Mouse (Mus musculus): ENCODE measurements at regions not wholly inside any gene's neighbourhood (a gene's known extent, or its start where the extent isn't known, plus 50 kb on each side); places are given as distances from the start of the nearest gene placed in this dataset.

- no peak overlapping the region for H3K9ac ChIP-seq
- no peaks in the 10 kb centered on the region for H3K27me3 ChIP-seq (replicated peaks)
- no peak for ATAC-seq (ENCODE audit: low FRiP score, low read depth)
- no peak overlapping the region for H3K4me2 ChIP-seq (replicated peaks)
- no peaks in the 10 kb centered on the region for H3K9me3 ChIP-seq
- 70% methylated on average over 3 of the region's 3 CpGs for WGBS
- no peak overlapping the region for H3K4me3 ChIP-seq
- no peaks in the 10 kb centered on the region for H3K4me1 ChIP-seq
- H3K27ac ChIP-seq, result no peak overlapping the region
- no peaks in the 10 kb centered on the region for H3K36me3 ChIP-seq
Observed at GRCm38 (mm10) chr1:80131354-80131753, 86.9 kb downstream of the Fam124b start.

GRCm38 (mm10) chr1:80123966-80124365 is 94.3 kb downstream of the Fam124b start:
- 87% methylated on average over 2 of the region's 2 CpGs for WGBS
- no peaks in the 10 kb centered on the region for H3K27me3 ChIP-seq (replicated peaks)
- no peak overlapping the region for H3K27ac ChIP-seq
- no peak overlapping the region for H3K4me2 ChIP-seq (replicated peaks)
- no peak for ATAC-seq (ENCODE audit: low FRiP score, low read depth)
- H3K36me3 ChIP-seq, result no peaks in the 10 kb centered on the region
- H3K9ac ChIP-seq, result no peak overlapping the region
- H3K4me3 ChIP-seq, result no peak overlapping the region
- no peaks in the 10 kb centered on the region for H3K4me1 ChIP-seq
- H3K9me3 ChIP-seq, result no peaks in the 10 kb centered on the region

GRCm38 (mm10) chr1:80115913-80116312 is 102.4 kb downstream of the Fam124b start:
- Histone ChIP-seq H3K27me3 (replicated peaks) (no peaks in the 10 kb centered on the region), H3K4me2 (replicated peaks) (no peak overlapping the region), H3K4me3 (no peak overlapping the region), H3K9me3 (no peaks in the 10 kb centered on the region), H3K36me3 (no peaks in the 10 kb centered on the region), H3K27ac (no peak overlapping the region), H3K9ac (no peak overlapping the region), H3K4me1 (no peaks in the 10 kb centered on the region)
- WGBS, result 51% methylated on average over 2 of the region's 2 CpGs
- ATAC-seq (ENCODE audit: low FRiP score, low read depth), result no peak

GRCm38 (mm10) chr1:80107747-80108476 is 110.4 kb downstream of the Fam124b start:
- no peak overlapping the region for H3K4me2 ChIP-seq (replicated peaks)
- H3K4me3 ChIP-seq, result no peak overlapping the region
- H3K36me3 ChIP-seq, result no peaks in the 10 kb centered on the region
- ATAC-seq (ENCODE audit: low FRiP score, low read depth), result no peak
- H3K4me1 ChIP-seq, result no peaks in the 10 kb centered on the region
- no peak overlapping the region for H3K9ac ChIP-seq
- WGBS, result 85% methylated on average over 2 of the region's 2 CpGs
- H3K9me3 ChIP-seq, result no peaks in the 10 kb centered on the region
- no peak overlapping the region for H3K27ac ChIP-seq
- H3K27me3 ChIP-seq (replicated peaks), result no peaks in the 10 kb centered on the region

GRCm38 (mm10) chr1:80106269-80106668 is 112.0 kb downstream of the Fam124b start:
- Histone ChIP-seq H3K27ac (no peak overlapping the region), H3K4me1 (no peaks in the 10 kb centered on the region), H3K4me2 (replicated peaks) (no peak overlapping the region), H3K27me3 (replicated peaks) (no peaks in the 10 kb centered on the region), H3K9me3 (no peaks in the 10 kb centered on the region), H3K9ac (no peak overlapping the region), H3K4me3 (no peak overlapping the region), H3K36me3 (no peaks in the 10 kb centered on the region)
- WGBS, result 82% methylated on average over 2 of the region's 2 CpGs
- ATAC-seq (ENCODE audit: low FRiP score, low read depth), result no peak

- 92% methylated on average over 1 of the region's 1 CpGs for WGBS
Observed at GRCm38 (mm10) chr1:80098266-80098665, 120.0 kb downstream of the Fam124b start.

GRCm38 (mm10) chr1:80091800-80092199 is 126.5 kb downstream of the Fam124b start:
- no peaks in the 10 kb centered on the region for H3K27me3 ChIP-seq (replicated peaks)
- no peak for ATAC-seq (ENCODE audit: low FRiP score, low read depth)
- no peaks in the 10 kb centered on the region for H3K36me3 ChIP-seq
- WGBS, result 77% methylated on average over 2 of the region's 2 CpGs
- H3K4me2 ChIP-seq (replicated peaks), result no peak overlapping the region
- no peak overlapping the region for H3K27ac ChIP-seq
- no peak overlapping the region for H3K4me3 ChIP-seq
- no peaks in the 10 kb centered on the region for H3K9me3 ChIP-seq
- no peaks in the 10 kb centered on the region for H3K4me1 ChIP-seq
- no peak overlapping the region for H3K9ac ChIP-seq

More at GRCm38 (mm10) chr1:80098266-80098665, 120.0 kb downstream of the Fam124b start:
- Histone ChIP-seq H3K4me3 (no peak overlapping the region), H3K9me3 (no peaks in the 10 kb centered on the region), H3K36me3 (no peaks in the 10 kb centered on the region), H3K27me3 (replicated peaks) (no peaks in the 10 kb centered on the region), H3K27ac (no peak overlapping the region), H3K4me1 (no peaks in the 10 kb centered on the region), H3K4me2 (replicated peaks) (no peak overlapping the region), H3K9ac (no peak overlapping the region)
- no peak for ATAC-seq (ENCODE audit: low FRiP score, low read depth)

GRCm38 (mm10) chr1:80091350-80091749 is 126.9 kb downstream of the Fam124b start:
- no peak for ATAC-seq (ENCODE audit: low FRiP score, low read depth)
- no peak overlapping the region for H3K4me2 ChIP-seq (replicated peaks)
- WGBS, result 74% methylated on average over 8 of the region's 8 CpGs
- H3K4me3 ChIP-seq, result no peak overlapping the region
- H3K36me3 ChIP-seq, result no peaks in the 10 kb centered on the region
- no peak overlapping the region for H3K9ac ChIP-seq
- H3K27ac ChIP-seq, result no peak overlapping the region
- no peaks in the 10 kb centered on the region for H3K27me3 ChIP-seq (replicated peaks)
- H3K9me3 ChIP-seq, result no peaks in the 10 kb centered on the region
- no peaks in the 10 kb centered on the region for H3K4me1 ChIP-seq

- Histone ChIP-seq H3K9me3 (no peaks in the 10 kb centered on the region), H3K4me2 (replicated peaks) (no peak overlapping the region), H3K27me3 (replicated peaks) (no peaks in the 10 kb centered on the region), H3K36me3 (no peaks in the 10 kb centered on the region), H3K4me1 (no peaks in the 10 kb centered on the region), H3K27ac (no peak overlapping the region), H3K4me3 (no peak overlapping the region), H3K9ac (no peak overlapping the region)
- 59% methylated on average over 5 of the region's 5 CpGs for WGBS
- ATAC-seq (ENCODE audit: low FRiP score, low read depth), result peak; percentile 37
Observed at GRCm38 (mm10) chr1:80088651-80089050, 129.6 kb downstream of the Fam124b start.

- ATAC-seq (ENCODE audit: low FRiP score, low read depth), result no peak
- Histone ChIP-seq H3K27me3 (replicated peaks) (no peaks in the 10 kb centered on the region), H3K27ac (no peak overlapping the region), H3K4me1 (no peaks in the 10 kb centered on the region), H3K4me2 (replicated peaks) (no peak overlapping the region), H3K9ac (no peak overlapping the region), H3K36me3 (no peaks in the 10 kb centered on the region), H3K4me3 (no peak overlapping the region), H3K9me3 (no peaks in the 10 kb centered on the region)
- 89% methylated on average over 4 of the region's 4 CpGs for WGBS
Observed at GRCm38 (mm10) chr1:80076357-80076756, 141.9 kb downstream of the Fam124b start.

GRCm38 (mm10) chr1:80074376-80074775 is 143.9 kb downstream of the Fam124b start:
- H3K36me3 ChIP-seq, result no peaks in the 10 kb centered on the region
- no peak overlapping the region for H3K27ac ChIP-seq
- no peak for ATAC-seq (ENCODE audit: low FRiP score, low read depth)
- H3K4me1 ChIP-seq, result no peaks in the 10 kb centered on the region
- 93% methylated on average over 4 of the region's 4 CpGs for WGBS
- H3K9ac ChIP-seq, result no peak overlapping the region
- no peaks in the 10 kb centered on the region for H3K27me3 ChIP-seq (replicated peaks)
- no peak overlapping the region for H3K4me2 ChIP-seq (replicated peaks)
- no peak overlapping the region for H3K4me3 ChIP-seq
- H3K9me3 ChIP-seq, result no peaks in the 10 kb centered on the region

GRCm38 (mm10) chr1:80073950-80074349 is 144.3 kb downstream of the Fam124b start:
- no peaks in the 10 kb centered on the region for H3K27me3 ChIP-seq (replicated peaks)
- H3K4me2 ChIP-seq (replicated peaks), result no peak overlapping the region
- H3K36me3 ChIP-seq, result no peaks in the 10 kb centered on the region
- H3K4me1 ChIP-seq, result no peaks in the 10 kb centered on the region
- 90% methylated on average over 3 of the region's 3 CpGs for WGBS
- no peak for ATAC-seq (ENCODE audit: low FRiP score, low read depth)
- no peak overlapping the region for H3K27ac ChIP-seq
- H3K4me3 ChIP-seq, result no peak overlapping the region
- no peaks in the 10 kb centered on the region for H3K9me3 ChIP-seq
- H3K9ac ChIP-seq, result no peak overlapping the region

GRCm38 (mm10) chr1:80069141-80069540 is 149.1 kb downstream of the Fam124b start:
- H3K4me3 ChIP-seq, result no peak overlapping the region
- no peak overlapping the region for H3K4me2 ChIP-seq (replicated peaks)
- WGBS, result 84% methylated on average over 4 of the region's 4 CpGs
- no peak for ATAC-seq (ENCODE audit: low FRiP score, low read depth)
- no peak overlapping the region for H3K9ac ChIP-seq
- no peaks in the 10 kb centered on the region for H3K4me1 ChIP-seq
- H3K36me3 ChIP-seq, result no peaks in the 10 kb centered on the region
- H3K9me3 ChIP-seq, result no peaks in the 10 kb centered on the region
- H3K27ac ChIP-seq, result no peak overlapping the region
- H3K27me3 ChIP-seq (replicated peaks), result no peaks in the 10 kb centered on the region
